Mouse (Mus musculus) ES-E14 (cell line): ENCODE results near the gene Gm8011. TPM values are rescaled to one million over a fixed set of nuclear protein-coding genes. Genes with fewer than 3 reads are reported as not detected.
"Not testable (repeated sequence)": the region's sequence is repeated elsewhere in the genome, so short reads cannot be mapped to it uniquely, and the experiment has no call there.

Experiments
- DNase-seq: peaks from one replicate; pipeline ENCODE4 v3.0.0-alpha.2; 2013; ENCODE audit warnings: low read depth, low spot score
- H3K27ac ChIP-seq: 2 replicates; pipeline ENCODE4 v1.5.1; 2012; ENCODE audit warnings: low read depth, mild to moderate bottlenecking, low read length, moderate library complexity, mixed read lengths; ENCODE audit not compliant: poor library complexity, insufficient read depth, severe bottlenecking
- H3K36me3 ChIP-seq: 2 replicates; pipeline ENCODE4 v1.6.1; 2012; ENCODE audit warnings: mild to moderate bottlenecking, low read length, moderate library complexity, mixed read lengths; ENCODE audit not compliant: control insufficient read depth, poor library complexity, insufficient read depth, severe bottlenecking
- H3K4me1 ChIP-seq, 2 experiments: fragments of 150-350 bp in 1 of 2; sonication (generic) in 1 of 2; 2 replicates each; pipeline ENCODE4 v1.6.1; 2012; ENCODE audit warnings: low read length in 2 of 2, mild to moderate bottlenecking in 1 of 2, mixed read lengths in 1 of 2; ENCODE audit not compliant: control insufficient read depth in 2 of 2, insufficient read depth in 2 of 2, poor library complexity in 1 of 2
- H3K4me3 ChIP-seq, 2 experiments: fragments of 150-350 bp in 1 of 2; sonication (generic) in 1 of 2; 2 replicates each; pipeline ENCODE4 v1.5.1; 2012; ENCODE audit warnings: low read length in 2 of 2, low read depth in 1 of 2, mild to moderate bottlenecking in 1 of 2, mixed read lengths in 1 of 2; ENCODE audit not compliant: insufficient read depth in 1 of 2, poor library complexity in 1 of 2, severe bottlenecking in 1 of 2
- H3K9ac ChIP-seq: 2 replicates; pipeline ENCODE4 v1.6.1; 2012; ENCODE audit warnings: low read depth, mild to moderate bottlenecking, low read length, mixed read lengths; ENCODE audit not compliant: poor library complexity, insufficient read depth, severe bottlenecking
- H3K9me3 ChIP-seq: fragments of 150-350 bp; sonication (generic); 2 replicates; pipeline ENCODE4 v1.6.1; 2012; ENCODE audit warnings: low read depth, mild to moderate bottlenecking, low read length; ENCODE audit not compliant: control insufficient read depth, insufficient read depth
- in situ Hi-C, 2 experiments: fragments of 600-800 bp; cut with MboI; formaldehyde crosslinking; loops; one replicate each; pipeline ENCODE4 v1.15.1; 2025; ENCODE audit warnings: low sequenced_read_pairs in 2 of 2, inconsistent platforms in 1 of 2; ENCODE audit not compliant: unreplicated experiment in 2 of 2
- total RNA-seq: library from RNA; depleted of rRNA; stranded (reverse); fragments of 300-350 nt; gene quantifications from 2 replicates; pipeline ENCODE4 v1.2.3, GENCODE M21; 2012; rRNA removed

The Gm8011 gene
- total RNA-seq = not detected in 2 replicates

DNA sequence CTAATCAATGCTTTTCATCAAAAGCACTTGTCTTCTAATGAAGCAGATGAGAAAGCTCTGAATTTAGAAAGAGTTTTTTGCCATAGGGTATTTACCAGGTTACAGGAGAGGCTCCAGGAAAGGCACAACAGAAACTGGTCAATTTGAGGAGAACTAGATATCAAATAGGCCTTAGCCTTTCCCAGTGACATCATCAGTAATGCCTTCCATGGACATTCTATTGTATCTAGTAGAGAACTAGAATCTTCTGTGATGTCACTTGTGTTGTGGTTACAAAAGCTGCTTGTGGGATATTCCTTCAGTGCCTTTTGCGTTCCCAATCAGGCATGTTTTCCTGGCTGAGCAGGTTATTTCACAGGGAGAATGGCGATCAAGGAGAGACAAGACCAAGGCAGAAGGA, at the start of gene Gm8011:
Gm8011 (plus strand) TSS at position 301 of the 400 bp plus-strand sequence.
- in situ Hi-C loops = not testable (repeated sequence)

DNA sequence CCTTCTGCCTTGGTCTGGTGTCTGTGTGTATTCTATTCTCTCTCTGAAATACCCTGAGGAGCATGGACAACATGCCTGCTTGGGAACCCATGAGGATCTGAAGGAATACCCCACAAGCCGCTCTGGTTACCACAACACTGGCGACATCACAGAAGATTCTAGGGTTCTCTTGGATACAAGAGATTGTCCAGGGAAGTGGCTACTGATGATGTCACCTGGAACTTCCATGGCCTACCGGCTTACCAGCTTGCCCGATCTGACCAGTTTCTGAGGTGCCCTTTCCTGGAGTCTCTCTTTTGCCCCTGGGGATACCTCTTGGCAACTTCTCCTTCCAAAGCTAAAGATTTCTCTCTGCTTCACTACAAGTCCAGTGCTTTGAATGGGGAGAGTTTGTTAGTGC, 24.1 kb upstream of the Gm8011 start, which contains the start of gene Gm8005:
Gm8005 (minus strand) TSS at position 101 of the 400 bp plus-strand sequence.
- H3K36me3 ChIP-seq, H3K27ac ChIP-seq, DNase-seq, H3K4me1 ChIP-seq, H3K9me3 ChIP-seq, in situ Hi-C loops, H3K4me3 ChIP-seq, H3K9ac ChIP-seq: not testable (repeated sequence)

More for the DNA sequence above, at the start of gene Gm8011:
- H3K27ac ChIP-seq, DNase-seq, H3K4me3 ChIP-seq, H3K4me1 ChIP-seq, H3K9ac ChIP-seq, H3K9me3 ChIP-seq, H3K36me3 ChIP-seq: not testable (repeated sequence)

DNA sequence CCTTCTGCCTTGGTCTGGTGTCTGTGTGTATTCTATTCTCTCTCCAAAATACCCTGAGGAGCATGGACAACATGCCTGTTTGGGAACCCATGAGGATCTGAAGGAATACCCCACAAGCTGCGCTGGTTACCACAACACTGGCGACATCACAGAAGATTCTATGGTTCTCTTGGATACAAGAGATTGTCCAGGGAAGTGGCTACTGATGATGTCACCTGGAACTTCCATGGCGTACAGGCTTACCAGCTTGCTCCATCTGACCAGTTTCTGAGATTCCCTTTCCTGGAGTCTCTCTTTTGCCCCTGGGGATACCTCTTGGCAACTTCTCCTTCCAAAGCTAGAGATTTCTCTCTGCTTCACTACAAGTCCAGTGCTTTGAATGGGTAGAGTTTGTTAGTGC, 38.6 kb downstream of the Gm8011 start, which contains the start of gene Gm8020:
Gm8020 (minus strand) TSS at position 101 of the 400 bp plus-strand sequence.
- H3K36me3 ChIP-seq, H3K9ac ChIP-seq, H3K4me3 ChIP-seq, H3K27ac ChIP-seq, H3K4me1 ChIP-seq, in situ Hi-C loops, H3K9me3 ChIP-seq, DNase-seq: not testable (repeated sequence)

Other genes with a start within 250 kb of the Gm8011 start
- gene Gm17026, start 203.8 kb upstream of the Gm8011 start, total RNA-seq = not detected in 2 replicates
- gene Gm9611, start 166.5 kb upstream of the Gm8011 start, total RNA-seq = not detected in 2 replicates
- gene Gm7995, start 153.7 kb upstream of the Gm8011 start, total RNA-seq = 0.18 and 0.21 TPM in 2 replicates
- gene Gm8005, start 24.2 kb upstream of the Gm8011 start, total RNA-seq = not detected in 2 replicates
- not detected in 2 replicates for gene Gm8020, start 38.5 kb downstream of the Gm8011 start, total RNA-seq
- 0.18 TPM in 1 of 2 replicates, not detected in the other for gene Gm8024, start 60.4 kb downstream of the Gm8011 start, total RNA-seq
- not detected in 2 replicates for gene Gm17124, start 136.0 kb downstream of the Gm8011 start, total RNA-seq
- not detected in 2 replicates for gene Gm3633, start 178.0 kb downstream of the Gm8011 start, total RNA-seq
- gene Gm10378, start 192.1 kb downstream of the Gm8011 start, total RNA-seq = not detected in 2 replicates